Mouse (Mus musculus) kidney, postnatal 10 days (tissue): ENCODE results near the gene Hectd1.

Experiments
- DNase-seq: peaks from one replicate; pipeline ENCODE4 v3.0.0; 2021; ENCODE audit warnings: mixed read lengths

Gene Hectd1

DNA sequence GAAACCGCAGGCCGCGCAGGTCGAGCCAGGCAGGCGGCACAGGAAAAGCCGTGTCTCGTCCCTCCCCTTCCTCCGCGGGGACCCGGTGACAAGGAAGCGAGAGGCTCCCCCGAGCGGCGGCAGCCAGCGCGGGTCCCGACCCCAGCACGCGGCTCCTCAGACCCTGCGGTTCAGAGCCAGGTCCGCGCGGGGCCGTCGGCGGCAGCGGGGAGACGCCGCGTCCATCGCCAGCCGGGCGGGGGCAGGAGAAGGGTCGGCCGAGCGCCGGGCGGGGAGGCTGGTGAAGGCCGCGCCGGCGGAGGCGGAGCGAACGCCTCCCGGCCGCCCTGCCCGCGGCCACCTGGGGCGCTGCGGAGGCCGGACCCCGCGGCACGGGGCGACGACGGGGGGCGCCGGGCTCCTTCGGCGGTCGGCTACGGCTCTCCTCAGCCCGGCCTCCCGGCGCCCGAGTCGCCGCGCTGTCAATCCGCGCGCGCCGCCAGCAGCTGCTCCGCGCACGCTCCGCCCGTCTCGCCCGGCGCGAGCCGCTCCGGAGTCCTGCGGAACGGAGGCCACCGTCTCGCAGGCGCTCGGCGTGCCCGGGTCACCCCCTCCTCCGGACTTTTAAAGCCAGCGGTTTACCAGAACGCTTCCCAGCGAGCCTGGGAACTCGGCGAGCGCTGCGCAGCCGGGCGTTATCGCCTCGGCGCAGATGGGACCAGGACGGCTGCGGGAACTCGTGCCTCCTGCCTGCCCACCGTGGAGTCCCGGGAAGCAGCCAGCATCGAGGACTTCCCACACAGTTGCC is at the start of gene Hectd1:
Hectd1 (minus strand) TSS at position 247 of the 787 bp plus-strand sequence.
- peak; percentile 89 for DNase-seq

DNA sequence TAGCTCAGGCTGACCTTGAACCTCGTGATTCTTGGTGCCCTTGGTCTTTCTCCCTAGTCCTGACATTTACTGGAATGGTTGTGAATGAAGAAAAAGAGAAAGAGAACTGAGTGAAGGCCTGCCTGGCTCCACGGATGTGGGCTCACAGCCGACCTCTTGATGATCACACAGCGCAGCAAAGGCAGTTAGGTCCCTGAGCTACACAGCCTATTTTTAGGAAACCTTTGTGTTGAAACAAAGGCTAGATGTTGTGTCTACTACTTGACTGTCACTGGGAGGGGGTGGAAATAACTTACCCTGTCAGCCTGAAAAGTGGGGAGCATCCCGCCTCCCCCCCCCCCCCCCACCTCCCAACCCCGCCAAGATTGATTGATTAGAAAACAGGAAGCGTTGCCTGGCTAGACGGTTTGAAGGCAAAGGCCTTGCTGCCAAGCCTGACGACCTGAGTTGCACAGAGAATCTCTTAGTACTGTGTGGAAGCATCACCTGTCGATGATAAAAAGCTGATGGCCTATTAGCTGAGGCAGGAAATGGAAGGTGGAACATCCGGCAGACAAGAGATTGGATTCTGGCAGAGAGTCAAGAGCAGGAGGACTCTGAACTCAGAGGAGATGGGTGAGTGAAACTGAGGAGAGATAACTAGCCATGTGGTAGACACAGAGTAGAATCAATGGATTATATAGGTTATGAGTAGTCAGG is 42.3 kb upstream of the Hectd1 start:
- no peak for DNase-seq

DNA sequence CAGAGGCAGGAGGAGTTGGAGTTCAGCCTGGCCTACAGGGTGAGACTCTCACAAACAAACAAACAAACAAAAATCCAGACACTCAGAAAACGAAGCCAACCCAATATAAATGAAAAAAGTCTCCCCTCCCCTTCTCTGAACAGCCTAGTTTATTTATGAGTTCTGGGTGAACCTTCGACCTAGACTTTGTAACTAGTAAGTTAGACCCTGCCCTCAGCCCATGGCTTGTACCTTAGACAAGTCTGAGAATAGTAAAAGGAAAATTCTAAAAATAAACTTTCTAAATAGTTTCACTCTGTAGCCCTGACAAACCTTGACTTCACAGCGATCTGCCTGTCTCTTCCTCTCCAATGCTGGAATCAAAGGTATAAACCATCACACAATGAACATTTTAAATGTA is 40.2 kb upstream of the Hectd1 start:
- DNase-seq = no peak

DNA sequence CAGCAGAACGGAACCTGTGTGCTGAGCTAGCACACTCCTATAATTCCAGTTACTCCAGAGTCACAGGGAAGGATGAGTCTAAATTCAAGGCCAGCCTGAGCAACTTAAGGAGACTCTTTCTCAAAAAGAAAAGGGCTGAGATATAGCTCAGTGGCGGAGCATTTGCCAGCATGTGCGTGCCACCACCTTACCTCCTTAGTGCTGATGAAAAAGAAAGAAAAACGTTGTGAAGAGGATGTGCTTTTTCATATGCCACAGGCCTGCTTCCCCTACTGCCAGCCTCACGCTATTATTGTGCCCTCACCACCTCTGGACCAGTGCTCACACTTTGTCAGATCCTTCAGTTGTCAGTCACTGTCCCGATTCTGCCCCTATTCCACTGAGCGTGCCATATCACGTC is 37.7 kb upstream of the Hectd1 start:
- DNase-seq = no peak

DNA sequence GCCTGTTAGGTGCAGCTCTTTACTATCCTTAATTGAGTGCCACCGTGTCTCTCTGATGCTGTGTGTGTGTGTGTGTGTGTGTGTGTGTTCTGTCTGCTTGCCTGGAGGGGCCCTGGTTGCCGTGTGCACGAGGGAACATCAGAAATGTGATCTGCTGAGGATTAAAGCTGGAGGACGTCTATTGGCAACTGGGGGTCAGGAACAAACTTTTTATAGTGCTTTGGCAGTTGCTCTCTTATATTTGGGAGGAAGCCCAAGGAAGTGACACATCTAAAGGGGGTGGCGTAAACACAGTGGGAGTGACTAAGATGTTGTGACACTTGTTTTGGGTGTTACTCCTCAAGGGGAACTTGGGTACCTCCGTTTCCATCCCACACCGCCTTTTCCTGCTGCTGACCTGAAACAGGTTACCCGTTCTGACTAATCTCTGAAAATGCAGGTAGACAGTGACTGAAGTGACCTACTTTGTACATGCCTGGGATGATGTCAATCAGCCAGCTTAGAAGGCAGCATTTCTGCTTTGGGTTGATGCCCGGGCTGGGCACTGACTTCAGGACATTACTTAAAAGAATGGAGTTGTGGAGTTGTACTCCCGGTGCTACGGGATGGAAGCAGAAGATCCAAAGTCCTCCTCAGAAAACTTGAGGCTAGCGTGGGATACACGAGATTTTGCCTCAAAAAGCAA is 37.0 kb upstream of the Hectd1 start:
- DNase-seq = no peak

DNA sequence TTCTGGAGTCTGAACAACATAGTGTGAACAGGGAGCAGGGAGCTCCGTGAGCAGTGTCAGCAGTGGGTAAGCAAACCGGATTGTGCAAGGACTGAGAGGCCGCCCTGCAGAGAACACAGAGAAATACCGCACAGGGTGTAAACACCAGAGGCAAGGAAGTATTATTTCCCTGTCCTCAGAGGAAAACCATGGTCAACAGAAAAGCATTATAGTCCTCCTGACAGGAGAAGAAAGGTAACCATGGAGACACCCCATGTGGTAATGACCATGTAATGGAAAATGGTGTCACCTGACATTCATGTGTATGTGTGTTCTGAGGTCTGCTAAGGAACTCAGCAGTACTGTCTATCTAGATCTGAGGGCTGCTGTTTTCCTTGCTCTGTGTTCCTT is 36.4 kb upstream of the Hectd1 start:
- DNase-seq = peak; percentile 33

DNA sequence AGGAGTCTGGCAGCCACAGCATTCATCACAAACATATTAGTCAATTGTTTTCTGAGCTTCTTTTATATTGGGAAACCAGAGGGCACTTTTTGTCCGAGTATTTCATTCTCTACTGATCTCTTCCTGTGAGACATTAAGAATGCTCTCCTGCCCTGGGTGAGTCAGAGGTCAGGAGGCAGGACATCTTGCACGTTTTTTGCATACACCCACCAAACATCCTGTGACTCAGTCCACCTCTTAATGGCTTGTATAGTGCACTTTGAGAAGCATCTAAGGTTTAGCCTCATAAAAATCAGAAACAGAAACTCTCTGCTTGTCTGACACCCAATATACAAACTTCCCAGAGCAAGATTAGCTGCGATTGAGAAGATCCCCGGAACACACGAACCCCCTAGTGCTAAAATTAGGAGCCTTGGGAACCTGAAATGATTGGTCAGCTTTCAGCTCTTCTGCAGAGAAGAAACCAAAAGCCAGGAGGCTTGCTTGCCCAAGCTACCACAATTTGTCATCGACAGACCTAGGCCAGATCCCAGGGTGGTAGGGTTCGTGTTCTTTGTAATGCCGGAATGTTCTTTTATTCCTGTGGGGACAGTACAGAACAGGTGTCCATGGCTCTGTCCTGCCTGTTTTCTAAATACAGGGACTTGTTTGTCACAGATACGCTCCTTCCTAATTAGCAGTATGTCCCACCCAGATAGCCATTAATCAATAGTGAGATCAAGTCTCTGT is 35.9 kb upstream of the Hectd1 start:
- no peak for DNase-seq

DNA sequence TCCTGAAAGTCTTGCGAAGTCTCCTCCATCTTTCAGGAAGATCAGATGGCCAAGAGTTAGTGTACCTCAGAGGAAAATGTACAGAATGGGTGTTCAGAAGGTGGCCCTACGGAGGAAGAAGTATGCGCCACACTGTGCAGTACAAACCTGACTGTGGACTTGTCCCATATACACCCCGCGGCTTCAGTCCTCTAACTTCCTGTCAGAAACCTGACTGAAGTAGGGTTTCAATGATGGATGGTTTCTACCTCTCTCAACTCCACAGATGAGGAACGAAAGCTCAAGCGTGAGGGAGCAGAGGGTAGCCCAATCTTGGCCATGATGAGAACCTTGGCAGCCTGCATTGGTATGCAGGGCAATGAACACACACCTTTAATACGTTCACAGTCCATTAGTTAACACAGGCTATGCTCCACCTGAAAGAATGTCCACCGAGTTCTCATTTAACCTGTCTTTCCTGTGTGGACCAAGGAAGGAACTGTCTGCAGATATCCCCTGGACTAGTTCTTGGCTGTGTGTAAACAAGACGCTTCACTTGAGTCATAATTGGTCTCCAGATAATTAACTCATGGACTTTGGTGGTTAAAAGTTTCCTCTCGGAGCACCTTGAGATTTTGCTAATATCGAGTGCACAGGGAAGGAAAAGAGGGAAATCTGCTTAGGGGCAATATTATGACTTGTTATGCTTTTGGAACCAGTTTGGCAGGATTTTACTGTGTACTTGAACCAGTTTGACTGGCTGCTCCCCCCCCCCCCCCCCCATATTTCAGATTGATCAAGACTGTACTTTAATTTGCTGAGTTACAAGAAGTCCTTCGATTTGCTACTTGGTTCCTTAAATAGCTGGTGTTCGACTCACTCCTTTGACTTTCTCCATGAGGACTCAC is 34.0 kb upstream of the Hectd1 start:
- DNase-seq = no peak

DNA sequence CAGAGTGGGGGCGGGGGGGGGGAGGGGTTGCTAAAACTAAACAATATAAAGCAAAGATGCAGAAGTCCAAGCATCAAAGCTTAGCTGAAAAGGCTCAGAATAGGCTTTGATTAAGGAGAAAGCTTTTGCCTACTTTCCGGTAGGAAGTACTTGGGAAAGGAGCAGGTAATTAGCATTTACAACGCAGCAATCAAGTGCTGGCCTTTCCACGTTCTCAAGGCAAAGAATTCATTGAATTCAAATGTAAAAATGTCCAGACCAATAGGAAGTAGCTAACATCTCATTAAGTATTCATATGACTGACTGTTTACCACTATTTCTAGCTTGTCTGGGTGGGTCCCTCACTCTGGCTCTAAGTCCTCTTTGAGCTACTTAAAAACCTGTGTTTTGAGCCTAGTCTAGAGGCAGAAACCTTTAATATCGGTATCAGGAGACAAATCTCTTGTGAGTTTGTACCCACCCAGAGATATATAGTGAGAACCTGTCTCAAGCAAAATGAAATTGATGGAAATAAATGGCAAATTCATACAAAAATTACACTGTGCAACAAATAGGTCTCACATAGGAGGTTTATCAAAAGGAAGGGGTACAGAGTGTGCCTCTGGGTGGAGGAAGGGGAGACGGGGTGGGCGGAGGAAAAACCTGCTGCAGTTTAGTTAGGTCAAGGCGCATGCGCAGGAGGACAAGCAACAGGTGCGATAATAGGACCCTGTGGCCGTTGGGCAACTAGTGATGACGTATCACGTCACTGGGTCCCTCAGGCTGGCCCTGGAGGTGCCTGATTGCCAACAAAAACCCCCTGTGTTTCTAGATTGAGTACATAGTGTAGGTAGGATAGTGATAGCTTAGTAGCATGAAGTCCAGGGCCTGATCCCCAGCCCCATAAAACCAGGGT is 29.0 kb upstream of the Hectd1 start:
- no peak for DNase-seq

DNA sequence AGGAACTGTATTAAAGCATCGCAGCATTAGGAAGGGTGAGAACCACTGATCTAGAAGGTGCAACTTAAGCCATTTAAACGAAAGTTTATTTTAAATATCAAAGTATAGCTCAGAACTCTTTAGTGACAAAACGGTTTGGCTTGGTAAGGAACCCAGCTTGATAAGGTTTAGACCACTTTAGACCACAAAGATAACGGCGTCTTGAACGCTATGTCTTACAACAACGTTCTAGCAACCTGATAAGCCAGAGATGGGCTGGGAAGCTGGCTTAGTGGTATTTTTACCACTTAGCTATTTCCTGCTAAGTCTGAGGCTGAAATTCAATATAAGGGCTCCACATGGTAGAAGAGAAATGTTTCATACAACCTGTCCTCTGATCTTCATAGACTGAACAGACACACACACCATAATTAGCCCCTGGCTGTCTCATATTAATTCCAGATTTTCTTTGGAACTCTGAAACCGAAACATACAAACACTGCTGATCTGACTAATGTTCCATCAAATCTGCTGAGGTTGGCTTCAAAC is 27.5 kb upstream of the Hectd1 start:
- DNase-seq = no peak

DNA sequence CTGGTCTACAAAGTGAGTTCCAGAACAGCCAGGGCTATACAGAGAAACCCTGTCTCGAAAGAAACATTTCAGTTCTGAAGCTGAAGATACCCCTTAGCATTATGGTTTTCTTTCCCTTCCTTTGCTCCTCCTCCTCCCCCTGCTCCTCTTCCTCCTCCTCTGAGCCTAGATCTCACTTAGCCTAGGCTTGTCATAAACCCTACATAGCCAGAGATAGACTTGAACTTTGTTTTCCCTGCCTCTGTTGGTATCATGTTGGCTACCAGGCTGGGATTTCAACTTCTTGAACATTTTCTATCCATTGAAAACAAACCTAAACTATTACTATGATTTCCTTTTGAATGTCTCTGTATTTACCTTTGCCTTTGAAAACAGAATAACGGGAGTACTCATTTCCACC is 26.5 kb upstream of the Hectd1 start:
- no peak for DNase-seq

DNA sequence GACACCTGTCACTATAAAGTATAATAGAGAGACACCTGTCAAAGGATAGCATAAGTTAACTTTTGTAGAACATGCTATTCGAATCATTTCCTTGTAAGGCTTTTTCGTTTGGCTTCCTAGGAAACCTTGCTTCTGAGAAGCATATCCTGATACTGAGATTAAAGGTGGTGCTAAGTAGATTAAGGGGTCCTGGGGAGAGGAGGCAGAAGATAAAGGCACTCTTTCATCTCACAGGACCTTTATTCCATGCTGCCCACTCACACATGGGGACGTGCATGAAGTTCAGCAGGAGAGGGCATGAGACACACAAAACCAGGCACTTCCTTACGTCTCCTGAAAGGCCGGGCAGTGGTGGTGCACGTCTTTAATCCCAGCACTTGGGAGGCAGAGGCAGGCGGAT is 26.1 kb upstream of the Hectd1 start:
- DNase-seq = no peak

DNA sequence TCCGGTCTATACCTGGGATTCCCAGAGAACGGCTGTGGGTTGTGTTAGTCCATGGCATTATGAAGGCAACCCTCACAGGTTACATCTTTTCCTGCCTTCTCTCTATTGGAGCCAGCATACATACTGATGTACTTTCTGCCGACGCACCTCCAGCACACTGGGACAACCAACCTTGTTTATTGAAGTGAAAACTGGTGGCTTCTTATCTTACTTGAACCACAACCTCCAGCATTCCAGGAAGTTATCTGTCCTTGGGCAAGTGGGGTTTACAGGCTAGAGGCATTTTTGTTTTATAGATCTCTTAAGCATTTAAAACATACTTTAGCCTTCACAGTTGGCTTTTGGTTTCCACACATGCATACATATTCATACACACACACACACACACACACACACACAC is 22.3 kb upstream of the Hectd1 start:
- DNase-seq = no peak

DNA sequence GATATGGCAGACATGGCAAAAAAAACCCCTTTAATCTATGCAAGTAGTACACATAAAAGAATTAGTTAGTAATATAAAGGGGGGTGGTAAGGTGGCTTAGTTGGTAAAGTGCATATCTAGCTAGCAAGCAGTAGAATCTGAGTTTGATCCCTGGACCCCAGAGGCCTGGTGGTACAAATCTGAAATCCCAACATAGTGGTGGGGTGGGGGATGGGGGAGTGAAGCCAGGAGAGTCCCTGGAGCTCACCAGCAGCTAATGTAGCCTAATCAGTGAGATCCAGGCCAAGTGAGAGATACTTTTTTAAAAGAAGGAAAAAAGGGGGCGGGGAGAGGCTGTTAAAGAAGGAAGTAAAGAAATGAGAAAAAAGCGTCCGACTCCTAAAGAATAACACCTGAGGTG is 21.8 kb upstream of the Hectd1 start:
- no peak for DNase-seq

DNA sequence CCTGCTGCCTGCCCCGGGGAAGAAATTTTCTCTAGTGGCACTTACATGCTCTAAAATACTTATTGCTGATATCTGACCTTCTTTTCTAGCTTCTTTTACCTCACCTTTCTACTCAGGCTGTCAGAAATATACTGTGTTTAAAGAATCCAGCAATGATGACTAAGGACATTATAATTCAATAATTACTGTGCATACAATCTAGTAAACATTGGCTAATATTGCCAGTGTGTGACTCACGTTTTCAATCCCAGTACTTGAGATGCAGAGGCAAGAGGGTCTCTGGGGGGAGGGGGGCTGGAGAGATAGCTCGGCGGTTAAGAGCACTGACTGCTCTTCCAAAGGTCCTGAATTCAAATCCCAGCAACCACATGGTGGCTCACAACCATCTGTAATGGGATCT is 21.0 kb upstream of the Hectd1 start:
- DNase-seq = no peak

DNA sequence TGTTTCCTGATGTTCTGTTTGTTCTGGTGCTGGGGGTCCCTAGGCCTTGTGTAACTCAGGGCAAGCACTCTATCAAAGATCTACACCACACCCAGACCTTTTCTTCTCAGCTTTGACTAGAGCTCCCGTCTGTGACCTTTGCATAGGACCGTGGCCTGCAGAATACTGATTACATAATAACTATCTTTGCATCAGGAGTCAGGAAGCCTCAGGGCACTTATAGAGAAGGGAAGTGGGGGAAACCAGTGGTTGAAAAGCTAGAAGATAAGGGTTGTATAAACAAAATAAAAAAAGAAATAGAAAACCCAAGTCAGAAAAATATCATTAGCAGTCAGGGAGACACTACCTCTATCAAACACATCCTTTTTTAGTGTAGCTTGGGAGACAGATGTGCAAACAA is 20.6 kb upstream of the Hectd1 start:
- DNase-seq = no peak

DNA sequence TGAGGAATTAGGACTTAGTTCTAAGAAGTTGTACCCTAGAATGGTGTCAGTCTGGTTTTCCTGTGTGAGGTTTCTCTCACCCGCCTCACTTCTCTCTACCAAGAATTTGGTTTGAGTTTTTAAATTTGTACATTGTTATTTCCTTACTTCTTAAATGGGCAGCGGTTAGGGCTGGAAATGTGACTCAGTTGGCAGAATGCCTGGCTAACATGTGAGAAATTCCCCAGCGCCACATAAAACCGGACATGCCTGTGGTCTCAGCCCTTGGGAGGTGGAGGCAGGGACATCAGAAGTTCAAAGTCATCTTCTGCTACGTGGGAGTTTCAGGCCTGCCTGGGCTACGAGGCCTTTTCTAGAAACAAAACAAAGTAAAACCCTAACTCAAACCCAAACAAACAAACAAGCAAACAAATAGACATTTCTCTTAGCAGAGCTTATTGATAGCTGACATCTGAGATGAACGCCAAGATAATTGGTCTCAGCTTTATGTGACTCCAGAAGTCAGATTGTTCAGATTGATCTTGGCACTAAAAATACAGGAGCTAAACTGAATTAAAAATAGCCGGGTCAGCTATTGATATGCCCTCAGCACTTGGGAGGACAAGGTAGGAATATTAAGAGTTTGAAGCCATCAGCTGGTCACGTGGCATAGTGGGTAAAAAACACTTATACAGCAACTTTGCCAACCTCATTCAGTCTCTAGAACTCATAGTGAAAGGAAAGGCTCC is 18.8 kb upstream of the Hectd1 start:
- peak; percentile 75 for DNase-seq

DNA sequence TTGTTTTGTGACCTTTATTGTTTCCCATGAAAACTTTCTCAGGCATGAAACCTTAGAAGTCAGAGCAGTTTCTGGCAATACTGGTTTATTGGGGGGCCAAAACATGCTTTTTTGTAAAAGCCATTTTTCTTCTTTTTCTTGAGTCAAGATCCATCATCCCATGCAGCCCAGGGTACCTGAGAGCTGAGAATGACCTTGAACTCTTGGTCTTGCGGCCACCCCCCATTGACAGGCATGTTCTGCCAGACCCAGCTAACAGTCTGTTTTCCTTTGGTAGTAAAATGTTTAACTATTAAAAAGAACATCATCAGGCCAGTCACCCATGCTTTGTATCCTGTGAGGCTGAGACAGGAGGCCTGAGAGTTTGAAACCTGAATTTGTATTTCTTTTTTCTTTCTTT is 15.9 kb upstream of the Hectd1 start:
- DNase-seq = no peak

DNA sequence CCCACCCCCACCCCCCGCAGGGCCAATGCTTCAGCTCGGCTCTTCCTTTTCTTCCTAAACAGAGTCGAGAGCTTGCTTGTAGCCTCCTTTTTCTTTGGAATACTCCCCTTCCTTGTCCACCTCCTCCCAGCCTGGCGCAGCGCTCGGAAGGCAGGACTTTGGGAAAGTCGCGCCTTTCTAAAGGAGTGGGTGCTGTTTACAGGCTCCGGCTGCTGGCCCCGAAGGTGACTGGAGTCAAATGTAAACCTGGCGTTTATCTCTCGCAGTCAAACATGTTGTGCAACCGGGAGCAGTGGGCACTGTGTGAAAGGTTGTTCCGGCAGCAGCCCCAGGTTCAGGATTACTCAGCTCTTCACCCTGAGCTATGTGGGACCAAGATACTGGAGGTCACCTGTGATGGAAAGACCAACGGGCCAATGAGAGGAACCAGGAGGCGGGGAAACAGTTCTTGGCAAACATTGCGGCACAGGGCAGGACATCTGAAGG is 15.5 kb upstream of the Hectd1 start:
- DNase-seq = peak; percentile 96
